Mouse (Mus musculus) c-Kit-positive CD71-positive TER-119-positive erythroid progenitor cells, embryonic 14.5 days (primary cell): ENCODE measurements around the gene Plek2.
"Not testable (repeated sequence)": the region's sequence is repeated elsewhere in the genome, so short reads cannot be mapped to it uniquely, and the experiment has no call there.

Experiments used
- DNase-seq: peaks from one replicate; pipeline ENCODE4 v3.0.0-alpha.2; 2013; ENCODE audit warnings: low spot score

Gene Plek2

DNA sequence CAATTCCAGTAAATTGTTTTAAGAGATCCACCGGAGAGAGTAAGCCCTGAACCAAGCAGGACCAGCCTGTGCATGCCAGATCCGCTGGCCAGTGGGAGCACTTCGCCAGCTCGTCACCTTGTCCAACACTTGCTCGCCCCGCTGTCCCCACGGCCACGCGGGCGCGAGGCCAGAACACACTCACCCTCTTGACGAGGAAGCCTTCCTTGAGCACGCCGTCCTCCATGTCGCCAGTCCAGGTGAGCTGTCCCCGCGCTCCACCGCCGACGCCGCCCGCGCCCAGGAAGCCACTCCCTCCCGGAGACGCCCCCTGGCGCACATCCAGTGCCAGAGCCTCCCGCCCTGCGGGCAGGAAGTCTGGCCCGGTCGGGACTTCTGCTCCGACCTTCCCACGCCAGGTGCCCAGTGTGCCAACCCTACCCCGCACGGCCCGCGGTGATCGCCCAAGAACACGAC, at the start of gene Plek2:
Gene Plek2 (minus strand): TSS at position 258 of the 456 bp plus-strand sequence.
- peak; percentile 72 for DNase-seq

DNA sequence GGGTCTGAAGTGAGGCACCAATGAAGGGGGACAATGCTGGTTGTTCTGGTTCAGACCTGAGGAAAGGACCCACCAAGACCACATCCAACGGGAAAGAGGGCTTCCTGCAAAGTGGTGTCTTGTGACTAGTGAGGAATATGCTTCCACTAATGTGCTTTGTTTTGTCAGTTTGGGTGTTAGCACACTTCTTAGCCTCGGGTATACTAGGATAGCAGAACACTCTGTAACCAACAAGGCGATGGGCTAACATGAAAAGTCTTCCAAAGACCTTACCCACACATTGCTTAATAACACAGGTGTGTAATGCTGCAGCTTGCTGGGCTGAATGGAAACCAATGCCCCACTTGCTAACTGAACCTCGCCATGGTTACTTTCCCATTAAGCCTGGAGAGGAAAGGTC, 49.6 kb upstream of the Plek2 start:
- DNase-seq = no peak

DNA sequence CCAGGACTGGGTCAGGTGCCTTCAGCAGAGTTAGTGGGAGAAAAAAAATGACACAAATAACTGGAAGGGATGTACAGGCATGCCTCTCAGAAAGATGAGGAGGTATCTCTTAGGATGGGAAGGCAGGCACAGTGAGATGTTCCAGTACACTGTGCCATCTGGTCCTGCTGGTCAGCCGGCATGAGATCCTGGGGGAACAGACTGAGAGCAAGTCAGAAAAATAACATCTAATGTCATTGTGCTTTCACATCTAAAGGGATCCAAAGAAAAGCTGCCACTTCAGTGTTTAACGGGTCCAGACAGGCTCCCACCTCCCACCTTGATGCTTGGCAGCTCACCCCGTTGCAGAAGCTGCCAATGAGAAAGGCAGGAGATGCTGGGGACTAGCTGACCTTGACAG, 45.7 kb upstream of the Plek2 start:
- no peak for DNase-seq

DNA sequence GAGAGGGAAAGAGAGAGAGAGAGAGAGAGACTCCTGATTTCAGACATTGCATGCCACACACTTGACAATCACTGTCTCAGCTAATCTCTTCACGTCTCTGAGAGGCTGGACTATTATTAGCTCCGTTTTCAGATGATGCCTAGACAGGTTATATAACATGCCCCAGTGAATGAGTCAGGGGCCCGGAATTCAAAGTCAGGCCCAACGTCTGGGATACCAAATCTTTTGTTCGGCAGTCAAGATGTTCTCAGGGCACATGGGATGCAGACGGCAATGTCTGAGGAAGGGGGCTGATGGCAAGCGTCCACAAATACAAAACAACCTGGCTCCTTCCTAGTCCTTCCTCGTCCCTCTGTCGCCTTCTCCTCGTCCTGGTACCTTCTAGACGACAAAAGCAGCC, 45.3 kb upstream of the Plek2 start:
- no peak for DNase-seq

DNA sequence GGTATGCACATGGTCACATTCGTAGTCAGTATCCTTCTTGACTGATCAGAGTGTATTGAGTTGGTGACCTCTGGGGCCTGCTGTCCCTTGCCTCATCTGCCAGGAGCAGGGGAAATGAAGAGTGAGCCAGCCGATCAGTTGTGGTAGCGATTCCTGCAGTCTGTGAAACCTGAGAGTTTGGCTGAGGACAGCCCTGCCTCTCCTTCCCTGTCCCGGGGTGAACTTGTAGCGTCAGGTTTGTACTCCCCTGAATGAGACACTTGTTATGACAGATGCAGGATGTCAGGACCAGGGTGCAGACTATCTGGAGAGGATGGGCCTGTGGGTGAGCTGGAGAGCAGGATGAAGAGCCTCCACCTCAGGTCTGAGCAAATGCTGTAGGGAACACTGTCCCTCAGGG, 40.9 kb upstream of the Plek2 start:
- no peak for DNase-seq

DNA sequence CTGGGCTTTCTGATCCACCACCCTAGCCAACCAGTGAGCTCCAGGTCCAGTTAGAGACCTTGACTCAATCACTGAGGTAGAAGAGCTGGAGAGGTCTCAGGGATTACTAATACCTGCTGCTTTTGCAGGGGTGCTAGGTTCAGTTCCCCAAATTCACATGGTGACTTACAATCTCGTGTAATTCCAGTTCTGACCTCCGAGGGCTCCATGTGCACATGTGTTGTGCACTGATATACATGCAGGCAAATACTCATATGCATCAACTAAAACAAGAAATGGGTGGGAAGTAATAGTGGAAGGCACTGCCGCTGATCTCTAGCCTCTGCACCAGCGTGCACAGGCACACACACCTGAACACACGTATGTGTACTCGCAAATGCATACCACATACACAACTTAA, 40.4 kb upstream of the Plek2 start:
- no peak for DNase-seq

DNA sequence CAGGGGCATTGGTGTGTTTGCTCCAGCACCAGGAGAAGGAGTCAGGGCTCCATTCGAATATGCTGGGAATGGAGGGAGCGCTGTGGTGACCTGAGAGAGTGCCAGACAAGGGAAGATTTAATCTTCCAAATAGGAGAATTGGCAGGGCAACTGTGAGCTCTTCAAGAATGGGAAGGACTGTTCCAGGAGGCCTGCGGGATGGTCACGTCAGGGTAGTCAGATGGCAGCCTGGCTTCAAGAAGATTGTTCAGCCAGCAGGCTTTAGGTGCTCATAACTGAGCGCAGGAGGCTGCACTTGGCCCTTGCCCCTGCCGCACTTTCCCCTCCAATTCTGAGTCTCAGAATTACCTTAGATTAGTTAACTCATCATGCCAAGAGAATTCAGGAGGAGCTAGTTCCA, 36.2 kb upstream of the Plek2 start:
- no peak for DNase-seq

DNA sequence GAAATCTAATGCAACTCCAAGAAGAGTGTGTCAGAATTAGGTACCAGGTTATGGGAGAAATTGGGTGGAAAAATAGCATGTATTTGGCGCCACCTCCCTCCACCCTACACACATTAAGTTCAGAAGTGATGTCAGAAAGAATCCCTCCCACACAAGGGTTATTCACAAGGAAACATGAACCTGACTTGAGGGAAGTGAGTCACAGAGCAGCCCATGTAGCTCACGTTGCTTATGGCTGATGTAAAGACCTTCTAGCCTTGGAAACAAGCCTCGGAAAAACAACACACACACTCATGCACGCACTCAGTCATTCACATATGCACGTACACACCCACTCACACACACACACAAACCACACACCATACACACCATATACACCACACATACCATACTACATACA, 33.3 kb upstream of the Plek2 start:
- no peak for DNase-seq

DNA sequence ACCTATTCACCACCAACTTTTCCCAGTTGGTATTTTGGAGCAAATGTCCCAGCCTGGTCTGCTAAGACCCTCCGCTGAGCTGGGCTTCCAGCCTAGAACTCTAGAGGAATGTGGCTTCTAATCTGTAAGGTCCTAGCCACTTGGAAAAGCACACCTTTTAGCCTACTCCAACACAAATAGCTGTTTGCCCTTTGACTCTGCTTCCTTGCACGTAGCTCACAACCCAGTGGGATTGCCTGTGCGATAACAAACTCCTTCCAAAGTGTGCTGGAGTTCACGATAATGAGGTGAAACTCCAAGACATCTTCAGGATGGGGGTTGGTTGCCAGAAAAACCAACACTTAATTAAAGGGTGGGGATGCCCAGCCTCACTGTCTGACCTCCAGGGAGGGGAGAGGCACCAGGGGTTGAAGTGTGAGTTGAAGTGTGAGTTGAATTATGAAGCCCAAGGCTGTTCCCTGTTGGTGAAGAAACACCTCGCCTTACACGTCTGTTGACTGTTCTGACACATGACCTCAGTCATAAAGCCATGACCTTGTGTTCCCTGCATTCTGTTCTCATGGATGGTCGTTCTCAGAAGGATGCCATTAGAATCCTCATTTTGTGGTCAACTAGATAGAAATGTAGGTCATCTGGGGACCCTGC, 32.8 kb upstream of the Plek2 start:
- DNase-seq = no peak

DNA sequence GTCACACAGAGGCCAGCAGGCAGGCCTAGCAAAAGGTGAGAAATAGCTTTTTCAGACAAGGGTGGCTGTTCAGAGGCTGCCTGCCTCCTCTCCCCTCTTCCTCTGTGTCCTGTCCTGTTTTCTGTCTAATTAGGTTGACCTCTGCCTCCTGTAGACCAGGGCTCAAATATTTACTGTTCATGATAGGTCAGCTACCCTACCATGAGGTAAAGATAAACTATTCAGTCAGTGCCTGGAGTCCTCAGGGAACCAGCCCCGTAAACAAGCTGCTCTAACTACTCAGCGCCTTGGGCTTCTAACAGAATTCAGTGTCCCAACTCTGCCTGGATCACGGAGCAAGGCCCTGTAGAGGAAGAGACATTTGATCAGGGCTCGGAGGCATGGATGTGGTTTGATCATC, 29.7 kb upstream of the Plek2 start:
- no peak for DNase-seq

DNA sequence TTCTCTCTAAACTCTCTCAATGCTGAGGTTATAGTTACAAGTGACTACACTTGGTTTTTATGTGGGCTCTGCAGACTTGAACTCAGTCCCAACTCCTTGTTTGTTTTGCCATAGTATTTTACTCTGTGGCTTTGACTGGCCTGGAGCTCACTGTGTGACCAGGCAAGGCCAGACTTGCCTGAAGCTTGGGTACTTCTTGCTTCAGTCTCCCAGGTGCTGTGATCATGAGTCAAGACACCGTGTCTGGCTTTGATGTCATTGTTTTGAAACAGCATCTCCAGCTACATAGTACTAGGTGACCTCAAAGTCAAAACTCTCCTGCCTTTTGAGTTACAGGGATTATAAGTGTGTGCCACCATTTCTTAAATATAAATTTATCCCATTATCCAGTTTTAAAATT, 23.1 kb upstream of the Plek2 start:
- DNase-seq = no peak

DNA sequence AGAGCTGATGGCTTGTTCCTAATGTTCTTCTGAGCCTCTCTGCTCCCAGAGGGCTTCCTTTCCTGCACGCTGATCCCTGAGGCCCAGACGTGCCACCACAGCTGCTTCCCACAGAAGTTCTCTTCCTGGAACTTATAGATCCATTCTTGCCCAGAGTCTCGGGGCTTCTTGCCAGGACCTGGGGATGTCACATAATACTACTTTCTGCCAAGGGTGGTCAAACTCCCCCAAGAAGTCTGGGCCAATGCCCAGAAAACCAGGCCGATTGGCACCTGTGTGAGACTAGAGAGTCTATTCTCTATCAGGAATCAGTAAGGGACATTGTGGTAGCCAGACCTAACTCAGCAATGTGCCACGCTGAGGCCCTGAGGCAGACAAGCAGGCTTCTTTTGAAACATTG, 20.5 kb upstream of the Plek2 start:
- DNase-seq = no peak

DNA sequence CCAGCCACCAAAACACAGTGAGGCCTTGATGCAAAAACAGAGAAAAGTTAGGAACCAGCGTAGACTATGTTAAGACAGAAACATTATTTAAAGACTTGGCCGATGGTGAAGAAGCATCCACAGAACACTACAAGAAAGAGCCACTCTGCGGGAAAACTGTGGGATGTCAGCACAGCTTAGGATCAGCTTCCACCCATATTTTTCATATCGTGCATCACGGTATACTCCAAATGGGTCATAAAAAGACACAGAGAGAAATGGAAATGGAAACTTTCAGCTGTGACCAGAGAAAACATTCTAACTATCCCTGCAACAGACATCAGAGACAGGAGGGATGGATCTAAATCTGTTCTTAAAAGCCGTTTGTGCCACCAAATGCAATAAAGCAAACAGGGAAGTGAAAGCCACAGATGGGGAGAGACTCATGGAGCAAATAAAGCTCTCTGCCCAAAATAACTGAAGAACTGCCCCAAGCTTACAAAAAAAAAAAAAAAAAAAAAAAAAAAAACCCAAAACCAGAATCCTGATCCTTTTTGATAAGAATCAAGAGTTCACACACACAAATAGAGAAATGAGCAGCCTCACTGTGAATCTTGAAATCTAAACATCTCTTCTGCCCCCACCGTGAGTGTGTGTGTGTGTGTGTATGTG, 16.9 kb upstream of the Plek2 start:
- no peak for DNase-seq

DNA sequence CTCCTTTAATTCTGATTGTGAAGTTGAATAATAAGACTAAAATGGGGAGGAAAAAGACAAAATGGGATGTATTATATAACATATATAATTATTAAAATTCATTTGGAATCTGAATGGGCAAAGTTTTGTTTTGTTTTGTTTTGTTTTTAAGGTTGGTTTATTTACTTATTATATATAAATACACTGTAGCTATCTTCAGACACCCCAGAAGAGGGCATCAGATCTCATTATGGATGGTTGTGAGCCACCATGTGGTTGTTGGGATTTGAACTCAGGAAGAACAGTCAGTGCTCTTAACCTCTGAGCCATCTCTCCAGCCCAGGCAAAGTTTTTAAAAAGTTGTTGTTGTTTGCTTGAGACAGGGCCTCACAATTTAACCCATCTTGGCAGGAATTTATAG, 16.2 kb upstream of the Plek2 start:
- DNase-seq = not testable (repeated sequence)

DNA sequence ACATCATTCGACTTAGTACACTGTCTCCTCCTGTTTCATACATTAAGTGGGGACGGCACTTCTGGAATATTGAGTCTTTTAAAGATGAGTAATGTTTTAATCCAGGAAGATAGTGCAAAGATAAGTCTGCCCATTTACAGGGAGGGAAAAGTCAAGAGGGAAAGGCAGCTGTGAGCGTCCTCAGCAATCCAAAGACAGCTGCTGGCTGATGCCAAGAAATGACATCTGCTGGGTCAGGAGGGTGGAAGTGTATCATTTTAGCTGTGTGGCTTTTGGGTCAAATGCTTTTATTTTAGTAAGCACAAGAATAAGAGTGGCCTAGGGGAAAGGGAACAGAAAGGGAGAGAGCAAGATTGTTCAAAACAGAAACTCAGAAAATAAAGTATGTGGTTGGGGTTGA, 15.3 kb upstream of the Plek2 start:
- no peak for DNase-seq

DNA sequence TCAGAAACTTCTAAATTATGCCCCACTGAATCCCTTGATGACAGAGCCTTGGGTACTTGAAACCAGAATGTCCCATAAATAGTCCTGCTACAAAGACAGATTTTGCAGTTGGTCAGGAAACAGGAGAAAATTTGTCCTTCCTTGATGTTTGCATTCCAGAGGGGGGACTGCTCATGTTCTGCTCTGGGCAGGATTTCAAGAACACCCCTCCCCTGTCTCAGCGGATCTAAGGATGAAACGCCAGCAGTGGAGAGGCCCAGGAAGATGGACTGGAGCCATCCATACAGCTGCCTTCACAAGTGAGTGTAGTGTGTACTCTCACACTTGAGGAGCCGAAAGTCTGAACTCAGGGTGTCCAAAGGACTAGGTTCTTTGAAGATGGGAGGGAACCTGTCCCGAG, 14.7 kb upstream of the Plek2 start:
- DNase-seq = no peak

DNA sequence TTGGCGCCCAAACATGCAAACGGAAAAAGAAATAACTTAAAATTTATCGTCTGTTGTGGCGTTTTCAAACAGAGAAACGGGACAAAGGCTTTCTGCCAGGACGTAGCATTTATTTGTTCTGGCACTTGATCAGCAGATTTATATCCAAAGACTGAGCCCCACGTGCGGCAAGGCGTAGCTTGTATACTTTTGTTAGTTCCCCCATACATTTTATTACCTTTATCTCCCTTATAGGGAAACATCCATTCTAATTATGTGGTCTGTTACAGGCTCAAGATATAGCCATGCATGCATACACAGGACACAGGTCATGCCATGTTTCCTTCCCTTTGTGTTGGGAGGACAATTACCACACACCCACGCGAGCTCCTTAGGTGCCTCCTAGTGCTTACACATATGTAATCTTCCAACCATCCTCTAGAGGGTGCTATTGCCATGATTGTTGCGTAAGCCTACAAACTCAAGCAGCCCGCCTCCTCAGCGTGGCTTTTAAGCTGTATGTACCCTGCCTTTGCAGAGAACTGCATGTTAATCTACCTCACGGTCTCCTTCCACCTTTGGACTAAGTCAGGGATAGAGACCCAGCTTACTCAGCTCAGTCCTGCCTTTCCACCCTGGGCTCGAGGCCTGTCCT, 12.4 kb upstream of the Plek2 start:
- peak; percentile 66 for DNase-seq

DNA sequence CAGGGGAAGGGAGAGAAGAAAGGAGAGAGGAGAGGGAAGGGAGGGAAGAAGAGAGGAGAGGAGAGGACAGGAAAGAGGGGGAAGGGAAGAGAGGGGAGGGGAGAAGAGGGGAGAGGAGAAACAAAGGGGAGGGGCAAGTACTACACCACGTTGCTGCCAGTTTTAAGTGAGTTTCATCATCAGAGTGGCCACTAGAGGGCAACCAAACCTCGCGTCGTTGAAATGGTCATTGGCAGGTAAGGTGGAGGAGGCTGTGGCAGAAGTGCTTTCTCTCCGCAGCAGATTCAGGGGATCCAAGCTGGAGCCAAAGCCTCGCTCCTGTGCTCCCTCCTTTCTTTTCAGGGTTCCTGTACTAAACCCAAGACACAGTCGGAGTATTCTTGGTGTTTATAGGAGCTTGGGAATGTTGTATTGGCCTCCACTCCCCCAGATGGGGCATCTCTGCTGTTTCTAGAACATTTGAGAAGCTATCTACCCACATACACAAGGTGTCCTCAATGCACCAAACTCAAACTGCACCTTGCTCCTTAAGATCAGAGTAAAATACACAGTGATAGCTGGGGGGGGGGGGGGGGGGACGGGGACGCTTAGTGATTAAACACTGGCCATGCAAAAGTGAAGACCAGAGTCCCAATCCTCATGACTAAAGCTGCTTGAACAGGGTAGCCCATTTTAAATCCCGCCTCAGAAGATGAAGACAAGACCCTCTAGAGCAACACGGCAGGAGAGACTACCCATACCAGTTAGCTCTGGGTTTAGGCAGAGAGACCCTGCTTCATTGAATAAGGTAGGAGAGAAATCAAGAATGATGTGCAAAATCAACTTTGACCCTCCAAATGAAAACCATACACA, 11.7 kb upstream of the Plek2 start:
- DNase-seq = peak; percentile 90

DNA sequence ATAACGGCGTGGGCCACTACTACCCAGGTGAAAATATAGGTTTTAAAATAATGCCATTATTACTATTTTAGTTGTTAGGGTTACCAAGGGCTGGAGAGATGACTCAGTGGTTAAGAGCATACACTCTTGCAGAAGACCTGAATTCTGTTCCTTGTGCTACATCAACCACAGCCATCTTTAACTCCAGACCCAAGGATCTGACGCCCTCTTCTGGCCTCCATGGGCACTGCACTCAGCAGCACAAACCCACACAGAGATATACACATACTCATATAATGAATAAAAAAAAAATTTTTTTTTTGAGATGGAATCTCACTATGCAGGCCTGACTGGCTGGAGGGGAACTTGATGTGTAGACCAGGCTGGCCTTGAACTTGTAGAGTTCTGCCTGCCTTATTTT, 9.5 kb upstream of the Plek2 start:
- DNase-seq = no peak

DNA sequence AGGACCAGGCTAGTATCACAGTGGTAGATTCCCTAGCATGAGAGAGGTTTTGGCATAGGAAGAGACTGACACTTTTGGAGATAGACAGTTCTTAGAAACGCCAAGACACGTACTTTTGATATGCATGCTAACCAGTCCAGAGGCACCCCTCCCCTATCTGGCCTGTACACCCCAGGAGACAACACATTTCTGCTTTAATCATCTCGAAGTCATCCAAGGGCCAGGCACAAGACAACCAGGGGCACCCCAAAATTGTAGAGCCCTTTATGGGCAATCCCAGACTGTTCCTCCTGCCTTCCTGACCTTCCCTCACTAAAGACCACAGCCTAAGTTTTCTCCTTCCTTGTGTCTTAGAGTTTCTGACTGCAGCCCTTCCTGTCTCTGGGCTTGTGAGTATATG, 8.8 kb upstream of the Plek2 start:
- DNase-seq = peak; percentile 63

DNA sequence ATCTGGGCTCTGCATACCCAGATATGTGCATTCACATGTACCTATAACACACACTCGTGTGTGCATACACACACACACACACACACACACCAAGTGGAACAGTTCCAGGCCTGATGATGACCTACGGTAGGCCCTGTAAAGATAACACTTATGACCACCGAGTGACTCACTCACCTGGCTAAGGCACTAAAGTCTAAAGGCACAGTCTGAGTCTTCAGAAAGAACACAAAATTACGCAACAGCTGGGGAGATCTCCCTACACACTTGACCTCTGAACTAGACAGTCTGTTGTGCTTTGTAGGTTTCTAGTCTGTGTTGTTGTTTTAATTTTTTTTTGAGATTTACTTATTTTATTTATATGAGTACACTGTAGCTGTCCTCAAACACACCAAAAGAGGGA, 7.7 kb upstream of the Plek2 start:
- DNase-seq = no peak

DNA sequence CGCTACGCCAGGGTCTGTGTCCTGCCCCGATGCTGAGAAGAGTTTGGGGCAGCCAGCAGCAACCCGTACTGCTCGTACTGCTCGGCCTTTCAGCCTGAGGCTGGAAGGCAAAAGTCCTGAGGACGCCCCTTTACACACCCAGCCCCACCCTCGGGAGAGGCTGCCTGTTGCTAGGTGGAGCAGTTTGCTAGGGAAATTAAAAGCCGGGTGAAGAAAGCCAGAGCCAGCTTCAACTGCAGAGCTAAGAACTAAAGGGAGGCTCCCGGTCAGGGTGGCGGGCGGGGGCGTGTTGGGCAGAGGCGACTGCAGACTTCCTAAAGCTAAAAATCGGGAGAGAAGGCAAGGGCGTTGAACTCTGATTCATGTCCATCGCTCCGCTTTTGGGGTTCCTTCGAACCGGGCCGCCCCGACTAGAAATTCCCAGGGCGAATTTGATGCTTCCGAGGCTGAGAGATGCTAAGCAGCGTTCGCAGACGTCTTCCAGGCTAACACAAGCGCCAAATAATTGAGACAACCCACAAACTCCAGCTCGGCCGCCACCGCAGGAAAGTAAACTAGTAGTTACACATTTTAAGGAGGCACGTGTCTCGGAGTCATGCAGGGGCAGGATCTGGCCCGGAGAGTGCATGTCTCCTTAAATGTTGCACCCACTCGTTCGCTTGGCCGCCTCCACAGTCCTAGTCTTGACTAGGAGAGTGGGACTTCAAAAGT, 5.1 kb upstream of the Plek2 start:
- peak; percentile 86 for DNase-seq
